ENCODE assay signal across 17 mouse cellular contexts in the genomic region with DNA sequence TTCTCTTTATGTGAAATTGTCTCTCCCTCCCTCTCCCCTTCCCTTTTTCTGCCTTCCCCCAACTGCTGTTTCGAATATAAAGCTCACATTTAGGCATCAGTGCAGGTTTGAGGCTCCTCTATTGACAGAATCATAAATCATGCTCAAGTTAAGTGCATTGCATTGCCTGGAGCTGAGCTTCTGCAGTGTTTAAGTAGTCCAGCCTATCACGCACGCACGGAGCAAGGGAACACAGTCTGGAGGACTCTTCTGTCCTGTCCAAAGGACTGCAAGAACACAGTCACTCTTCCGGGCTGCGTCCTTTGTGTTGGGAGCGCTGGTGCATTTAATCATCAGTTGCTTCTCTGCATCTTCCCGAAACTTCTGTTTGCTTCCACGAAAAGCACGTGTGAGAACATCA.
DNase-seq lines count a peak whose midpoint lies in the region; ATAC-seq lines count a peak whose summit lies in the region.
"Had no signal": no experiment of that assay in that cellular context is flagged by ENCODE, and none has a peak within 500 bp of the region (broad histone marks: within the 10 kb centered on the region; RNA-seq: fewer than 3 reads in every experiment).

No protein-coding gene starts in this region.

- H3K4me3 ChIP-seq in kidney, embryonic 15.5 days (replicated peaks): no peak overlapping the region
- H3K4me3 ChIP-seq in limb, embryonic 12.5 days (replicated peaks): no peak overlapping the region
- H3K4me3 ChIP-seq: stomach, embryonic 15.5 days had no signal

- H3K4me2 ChIP-seq in kidney, embryonic 15.5 days: no peak overlapping the region
- H3K4me2 ChIP-seq in limb, embryonic 12.5 days: no peak overlapping the region
- H3K4me2 ChIP-seq: heart, embryonic 11.5 days; liver, embryonic 11.5 days; lung, embryonic 14.5 days; stomach, embryonic 15.5 days had no signal

- 39% methylated on average over 10 of the region's 10 CpGs for WGBS in kidney, embryonic 15.5 days
- 30% methylated on average over 10 of the region's 10 CpGs for WGBS in limb, embryonic 12.5 days

- no peaks in the 10 kb centered on the region for H3K36me3 ChIP-seq in kidney, embryonic 15.5 days
- peaks cover 37% of the 10 kb centered on the region for H3K36me3 ChIP-seq in limb, embryonic 12.5 days
- H3K36me3 ChIP-seq: stomach, embryonic 15.5 days had no signal

- H3K4me1 ChIP-seq in kidney, embryonic 15.5 days: peaks cover 22% of the 10 kb centered on the region
- H3K4me1 ChIP-seq in limb, embryonic 12.5 days (replicated peaks): peaks cover 24% of the 10 kb centered on the region

- no peak overlapping the region for H3K27ac ChIP-seq in kidney, embryonic 15.5 days
- peak overlapping the region; percentile 42; the same call in 1 of the 2 replicates for H3K27ac ChIP-seq in limb, embryonic 12.5 days
- H3K27ac ChIP-seq: stomach, embryonic 15.5 days had no signal

- no peaks in the 10 kb centered on the region for H3K27me3 ChIP-seq in kidney, embryonic 15.5 days
- no peaks in the 10 kb centered on the region for H3K27me3 ChIP-seq in limb, embryonic 12.5 days
- H3K27me3 ChIP-seq: stomach, embryonic 15.5 days had no signal

- DNase-seq in kidney, adult 8-10 months: no peak
- DNase-seq in Muller cell, postnatal 12 days (ENCODE audit: inconsistent ontology term): peak; percentile 9
- peak; percentile 53 for DNase-seq in forelimb bud, embryonic 11.5 days (ENCODE audit: low read depth, low spot score)
- DNase-seq in right cerebral cortex, adult 18-20 months: no peak
- DNase-seq in adrenal gland, adult 2 months: no peak
- DNase-seq in ovary, postnatal 36 days (ENCODE audit: low spot score): no peak
- DNase-seq: adrenal gland, postnatal 10 days; cerebellum, adult 8-10 months; gastrocnemius, postnatal 36 days; heart, postnatal 36 days; kidney, postnatal 10 days; lung, embryonic 14.5 days had no signal

- no peak overlapping the region for H3K9ac ChIP-seq in kidney, embryonic 15.5 days
- no peak overlapping the region for H3K9ac ChIP-seq in limb, embryonic 12.5 days (replicated peaks)
- H3K9ac ChIP-seq: lung, embryonic 14.5 days; stomach, embryonic 15.5 days had no signal

- 0 out of 2 replicates have a peak, but pooled peaks have one; percentile 57 for ATAC-seq in kidney, embryonic 15.5 days (replicated peaks; ENCODE audit: low FRiP score)
- no peak for ATAC-seq in limb, embryonic 12.5 days (ENCODE audit: insufficient number of reproducible peaks, insufficient read depth, low FRiP score, low TSS enrichment, low read depth)

- no peaks in the 10 kb centered on the region for H3K9me3 ChIP-seq in kidney, embryonic 15.5 days (replicated peaks)
- no peaks in the 10 kb centered on the region for H3K9me3 ChIP-seq in limb, embryonic 12.5 days
- H3K9me3 ChIP-seq: stomach, embryonic 15.5 days had no signal

Comparison
In these comparisons a context has a peak if more than half of its experiments do, and no peak if none do; other contexts are left out.
1. DNase-seq: peak in Muller cell, postnatal 12 days (single experiment) and forelimb bud, embryonic 11.5 days (single experiment); none in kidney, adult 8-10 months (0 of 2), right cerebral cortex, adult 18-20 months (single experiment), adrenal gland, adult 2 months (single experiment) and ovary, postnatal 36 days (single experiment).